Mouse (Mus musculus) neural tube, embryonic 15.5 days (tissue): ENCODE data around the gene Cd300lb. TPM values are rescaled to one million over a fixed set of nuclear protein-coding genes. Genes with fewer than 3 reads are reported as not detected.

Experiments
- ATAC-seq: fragments of 200-750 bp; cut with Nextera tagmentation; 2 replicates; pipeline ENCODE4 v1.8.0; 2017; ENCODE audit warnings: mild to moderate bottlenecking, moderate TSS enrichment, moderate library complexity; ENCODE audit not compliant: low FRiP score
- H3K27ac ChIP-seq: fragments of 300-500 bp; sonication (generic); replicated peaks from 2 replicates; pipeline ENCODE4 v1.5.1; 2015; ENCODE audit warnings: mild to moderate bottlenecking, inconsistent platforms
- H3K27me3 ChIP-seq: fragments of 300-500 bp; sonication (generic); replicated peaks from 2 replicates; pipeline ENCODE4 v1.6.1; 2015; ENCODE audit warnings: inconsistent platforms
- H3K36me3 ChIP-seq: fragments of 300-500 bp; sonication (generic); 2 replicates; pipeline ENCODE4 v1.6.1; 2015; ENCODE audit warnings: inconsistent platforms
- H3K4me1 ChIP-seq: fragments of 300-500 bp; sonication (generic); 2 replicates; pipeline ENCODE4 v1.6.1; 2015; ENCODE audit warnings: inconsistent platforms
- H3K4me2 ChIP-seq: fragments of 300-500 bp; sonication (generic); 2 replicates; pipeline ENCODE4 v1.6.1; 2015; ENCODE audit warnings: inconsistent platforms, mild to moderate bottlenecking, moderate library complexity
- H3K4me3 ChIP-seq: fragments of 300-500 bp; sonication (generic); replicated peaks from 2 replicates; pipeline ENCODE4 v1.5.1; 2015; ENCODE audit warnings: mild to moderate bottlenecking, inconsistent platforms
- H3K9ac ChIP-seq: fragments of 300-500 bp; sonication (generic); replicated peaks from 2 replicates; pipeline ENCODE4 v1.6.1; 2015; ENCODE audit warnings: mild to moderate bottlenecking, inconsistent platforms
- H3K9me3 ChIP-seq: fragments of 300-500 bp; sonication (generic); replicated peaks from 2 replicates; pipeline ENCODE4 v1.6.1; 2016; ENCODE audit warnings: inconsistent platforms
- WGBS: fragments of 180-500 bp; shearing (Covaris S2); methylation state at CpG from one replicate; pipeline ENCODE4 v1.1.7; 2015; ENCODE audit warnings: mixed read lengths; 5-methylcytosine and 5-hydroxymethylcytosine counted together
- polyA plus RNA-seq: library from polyadenylated mRNA; unstranded; fragments of >200 nt; fragmentation: Nextera tagmentation; extraction: Ambion mirVana; gene quantifications from 2 replicates; pipeline ENCODE4 v1.2.1, GENCODE M21; 2015

The Cd300lb gene
- polyA plus RNA-seq, 1 experiment from 2014 or later = 0.05 TPM

DNA sequence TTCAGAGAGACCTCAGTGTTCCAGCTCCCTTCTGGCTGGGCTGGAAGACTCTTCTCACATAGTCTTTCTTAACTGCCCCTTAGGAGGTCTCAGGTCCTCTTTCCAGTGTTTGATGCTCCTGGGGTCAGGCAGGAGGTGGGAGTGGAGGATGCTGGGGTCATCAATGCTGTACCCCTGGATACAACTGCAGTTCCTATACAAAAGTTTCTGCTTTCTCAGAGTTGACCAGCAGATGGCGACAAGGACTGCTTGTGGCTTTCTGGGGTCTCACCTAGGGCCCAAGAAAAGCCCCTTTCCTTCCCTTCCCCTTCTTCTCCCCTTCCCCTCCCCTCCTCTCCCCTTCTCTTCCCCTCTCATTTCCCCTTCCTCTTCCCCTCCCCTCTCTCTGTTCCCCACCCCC is 53.6 kb downstream of the Cd300lb start:
- H3K4me2 ChIP-seq = no peak overlapping the region
- WGBS = 6% methylated on average over 1 of the region's 1 CpGs
- no peak overlapping the region for H3K9ac ChIP-seq
- no peaks in the 10 kb centered on the region for H3K9me3 ChIP-seq
- no peak overlapping the region for H3K4me3 ChIP-seq
- peaks cover 4% of the 10 kb centered on the region; the same call in 1 of the 2 replicates for H3K4me1 ChIP-seq
- ATAC-seq = no peak
- no peaks in the 10 kb centered on the region for H3K27me3 ChIP-seq
- no peaks in the 10 kb centered on the region for H3K36me3 ChIP-seq
- no peak overlapping the region for H3K27ac ChIP-seq

DNA sequence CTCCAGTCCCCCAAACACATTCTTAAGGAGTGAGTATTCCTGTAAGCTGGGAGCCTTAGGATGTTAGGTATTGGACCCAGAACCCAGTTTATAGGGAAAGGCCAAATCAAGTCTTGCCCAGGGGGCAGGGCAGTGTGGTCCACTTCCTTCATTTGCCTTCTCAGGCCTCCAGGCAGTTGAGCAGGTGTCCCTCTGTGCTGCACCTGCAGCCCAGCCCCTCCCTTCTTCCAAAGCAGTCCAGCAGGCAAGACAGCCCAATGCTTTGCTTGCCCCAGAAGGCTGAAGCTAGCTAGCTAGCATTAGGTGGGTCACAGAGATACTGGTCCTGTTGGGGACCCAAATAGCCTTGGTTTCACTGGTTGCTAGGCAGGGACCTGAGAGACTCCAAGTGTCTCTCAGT is 54.0 kb downstream of the Cd300lb start:
- Histone ChIP-seq H3K9ac (no peak overlapping the region), H3K4me2 (no peak overlapping the region), H3K27ac (no peak overlapping the region), H3K4me3 (no peak overlapping the region), H3K9me3 (no peaks in the 10 kb centered on the region), H3K4me1 (peaks cover 4% of the 10 kb centered on the region; the same call in 1 of the 2 replicates), H3K36me3 (no peaks in the 10 kb centered on the region), H3K27me3 (no peaks in the 10 kb centered on the region)
- ATAC-seq = no peak

DNA sequence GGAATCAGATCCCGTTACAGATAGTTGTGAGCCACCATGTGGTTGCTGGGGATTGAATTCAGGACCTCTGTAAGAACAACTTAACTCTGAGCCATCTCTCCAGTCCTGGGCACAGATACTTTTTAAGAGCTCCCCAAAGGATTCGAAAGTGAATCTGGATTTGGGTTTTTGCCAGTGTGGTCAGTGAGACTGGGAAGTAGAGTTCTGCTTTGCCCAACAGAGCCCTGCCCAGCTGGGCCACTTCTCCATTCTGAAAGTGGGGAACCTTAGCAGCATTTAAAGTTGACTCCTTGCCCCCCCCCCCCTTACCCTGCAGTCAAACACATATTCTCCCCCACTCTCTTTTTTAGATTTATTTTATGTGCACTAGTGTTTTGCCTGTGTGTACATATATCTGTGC is 54.5 kb downstream of the Cd300lb start:
- Histone ChIP-seq H3K9me3 (no peaks in the 10 kb centered on the region), H3K27me3 (no peaks in the 10 kb centered on the region), H3K9ac (no peak overlapping the region), H3K36me3 (no peaks in the 10 kb centered on the region), H3K4me1 (peaks cover 3% of the 10 kb centered on the region; the same call in 1 of the 2 replicates), H3K27ac (no peak overlapping the region), H3K4me2 (no peak overlapping the region), H3K4me3 (no peak overlapping the region)
- WGBS = 82% methylated on average over 2 of the region's 2 CpGs
- no peak for ATAC-seq

DNA sequence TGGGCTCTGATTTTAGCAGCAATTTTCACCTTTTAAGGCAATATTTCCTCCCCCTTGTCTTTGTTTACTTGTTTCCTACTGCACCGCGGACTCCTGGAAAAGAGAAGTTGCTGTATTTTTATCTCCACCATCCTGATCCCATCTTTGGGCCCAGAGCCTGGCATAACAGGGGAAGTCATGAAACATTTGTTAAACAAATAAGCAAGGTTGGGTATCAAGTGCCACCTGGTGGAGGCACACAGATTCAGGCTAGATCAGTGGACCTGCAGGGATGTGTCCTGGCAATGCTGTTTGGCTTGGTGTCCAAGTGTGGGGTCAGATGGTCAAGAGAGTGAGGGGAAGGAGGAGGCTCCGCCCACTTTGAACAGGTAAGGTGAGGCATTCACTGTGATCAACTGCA is 57.0 kb downstream of the Cd300lb start:
- Histone ChIP-seq H3K9ac (no peak overlapping the region), H3K27me3 (no peaks in the 10 kb centered on the region), H3K4me1 (peaks cover 7% of the 10 kb centered on the region), H3K36me3 (no peaks in the 10 kb centered on the region), H3K27ac (no peak overlapping the region), H3K4me2 (no peak overlapping the region), H3K4me3 (no peak overlapping the region), H3K9me3 (no peaks in the 10 kb centered on the region)
- no peak for ATAC-seq
- 63% methylated on average over 3 of the region's 3 CpGs for WGBS

DNA sequence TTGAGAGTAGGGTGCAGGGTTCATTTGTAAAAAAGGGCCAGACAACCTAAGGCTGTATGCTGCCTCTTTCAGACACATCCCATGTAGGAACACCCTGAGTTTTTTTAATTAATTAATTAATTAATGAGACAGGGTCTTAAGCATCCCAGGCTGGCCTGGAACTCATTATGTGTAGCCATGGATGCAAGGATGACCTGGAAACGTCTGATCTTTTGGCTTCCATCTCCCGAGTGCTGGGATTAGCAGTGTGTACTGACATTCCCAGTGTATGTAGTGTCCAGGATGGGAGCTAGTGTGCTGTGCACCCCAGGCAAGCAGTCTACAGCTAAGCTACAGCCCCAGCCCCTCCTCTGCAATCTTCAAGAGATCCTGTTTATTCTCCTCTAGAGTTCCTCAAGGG is 57.6 kb downstream of the Cd300lb start:
- WGBS = 40% methylated on average over 2 of the region's 2 CpGs
- H3K9me3 ChIP-seq = no peaks in the 10 kb centered on the region
- no peaks in the 10 kb centered on the region for H3K27me3 ChIP-seq
- H3K4me2 ChIP-seq = no peak overlapping the region
- no peak overlapping the region for H3K9ac ChIP-seq
- H3K27ac ChIP-seq = no peak overlapping the region
- no peak overlapping the region for H3K4me3 ChIP-seq
- ATAC-seq = no peak
- H3K36me3 ChIP-seq = no peaks in the 10 kb centered on the region
- peaks cover 7% of the 10 kb centered on the region for H3K4me1 ChIP-seq

DNA sequence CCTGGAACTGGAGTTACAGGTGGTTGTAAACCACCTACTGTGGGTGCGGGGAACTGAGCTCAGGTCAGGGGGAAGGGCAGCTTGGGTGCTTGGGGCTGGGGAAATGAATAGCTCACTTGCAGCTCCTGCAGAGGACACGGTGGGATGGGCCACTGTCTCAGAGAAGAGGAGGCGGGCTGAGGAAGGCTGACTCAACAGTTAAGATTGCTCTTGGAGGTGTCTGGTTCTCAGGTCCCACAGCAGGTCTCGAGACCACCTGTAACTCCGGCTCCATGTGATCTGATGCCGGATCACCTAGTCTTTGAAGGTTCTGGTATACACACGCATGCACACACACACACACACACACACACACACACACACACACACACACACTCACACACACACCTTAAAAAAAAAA is 58.0 kb downstream of the Cd300lb start:
- no peaks in the 10 kb centered on the region for H3K36me3 ChIP-seq
- H3K4me1 ChIP-seq = peaks cover 7% of the 10 kb centered on the region
- no peak overlapping the region for H3K4me2 ChIP-seq
- no peak for ATAC-seq
- 42% methylated on average over 7 of the region's 7 CpGs for WGBS
- no peak overlapping the region for H3K4me3 ChIP-seq
- H3K27ac ChIP-seq = no peak overlapping the region
- no peaks in the 10 kb centered on the region for H3K27me3 ChIP-seq
- no peak overlapping the region for H3K9ac ChIP-seq
- no peaks in the 10 kb centered on the region for H3K9me3 ChIP-seq

DNA sequence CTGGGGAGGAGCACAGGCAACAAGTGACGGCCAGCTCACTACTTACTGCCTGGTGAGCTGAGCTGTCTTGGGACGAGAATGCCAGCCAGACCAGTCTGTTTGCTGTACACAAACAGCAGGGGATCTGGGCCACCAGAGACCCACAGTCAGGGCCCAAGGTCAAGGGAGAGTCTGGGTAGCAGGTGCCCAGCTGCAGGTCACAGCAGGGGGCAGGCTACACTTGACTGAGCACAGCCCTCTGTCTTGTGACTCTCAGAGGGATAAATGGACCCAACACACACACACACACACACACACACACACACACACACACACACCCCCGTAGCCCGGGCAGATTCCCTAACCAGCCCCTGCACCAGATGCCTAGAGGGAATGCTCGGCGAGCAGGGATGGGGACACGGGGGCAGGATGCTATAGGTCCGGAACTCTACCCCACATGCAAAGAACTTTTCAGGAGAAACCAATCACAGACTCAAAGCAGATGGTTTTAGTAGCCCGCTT is 58.8 kb downstream of the Cd300lb start:
- ATAC-seq = no peak
- Histone ChIP-seq H3K27me3 (no peaks in the 10 kb centered on the region), H3K9me3 (no peaks in the 10 kb centered on the region), H3K4me1 (peaks cover 7% of the 10 kb centered on the region), H3K27ac (no peak overlapping the region), H3K4me2 (no peak overlapping the region), H3K4me3 (no peak overlapping the region), H3K36me3 (no peaks in the 10 kb centered on the region), H3K9ac (no peak overlapping the region)
- WGBS = 16% methylated on average over 9 of the region's 9 CpGs

DNA sequence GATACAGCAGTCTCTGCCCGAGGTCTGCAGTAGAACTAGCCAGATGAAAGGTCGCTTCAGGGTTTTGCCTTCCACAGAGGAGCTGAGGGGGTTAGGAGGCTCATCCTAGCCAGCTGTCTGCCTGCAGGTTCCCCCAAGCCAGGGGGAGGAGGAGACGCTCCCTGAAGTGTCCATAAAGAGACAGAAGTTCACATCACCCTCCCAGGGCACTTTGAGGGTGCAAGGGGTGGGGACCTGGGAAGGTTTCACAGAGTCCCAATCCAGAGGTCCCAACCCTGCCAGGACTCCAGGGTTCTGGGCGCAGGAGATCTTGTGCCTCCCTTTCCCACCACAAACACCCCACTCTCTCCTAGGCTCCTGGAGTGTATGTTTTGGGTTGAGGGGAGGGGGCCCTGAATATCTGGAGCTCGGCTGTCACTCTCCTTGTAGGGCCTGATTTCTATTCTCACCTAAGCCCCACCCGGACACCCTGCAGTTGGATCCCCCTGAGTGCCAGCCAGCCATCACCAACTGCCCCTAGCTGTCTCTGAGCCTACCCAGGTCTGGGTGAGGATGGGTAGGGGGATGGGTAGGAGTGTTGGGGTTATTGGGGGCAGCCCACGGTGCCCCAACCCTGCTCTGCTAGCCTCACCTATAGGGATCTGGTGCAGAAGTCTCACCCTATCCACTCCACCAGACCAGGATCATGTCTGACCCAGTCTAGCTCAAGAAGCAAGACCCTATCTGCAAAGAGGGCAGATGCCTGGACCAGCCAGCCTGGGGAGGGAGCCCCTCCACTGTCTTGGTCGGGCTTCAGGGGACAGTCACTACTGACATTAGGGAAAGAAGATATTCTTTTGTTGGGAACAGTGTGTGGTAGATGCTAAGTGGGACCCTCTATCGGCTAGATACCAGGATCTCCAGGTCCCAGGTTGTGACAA is 59.7 kb downstream of the Cd300lb start:
- 62% methylated on average over 9 of the region's 9 CpGs for WGBS
- no peaks in the 10 kb centered on the region for H3K27me3 ChIP-seq
- peaks cover 7% of the 10 kb centered on the region for H3K4me1 ChIP-seq
- no peaks in the 10 kb centered on the region for H3K9me3 ChIP-seq
- no peak overlapping the region for H3K9ac ChIP-seq
- H3K36me3 ChIP-seq = no peaks in the 10 kb centered on the region
- H3K27ac ChIP-seq = no peak overlapping the region
- no peak for ATAC-seq
- no peak overlapping the region for H3K4me3 ChIP-seq
- no peak overlapping the region for H3K4me2 ChIP-seq

DNA sequence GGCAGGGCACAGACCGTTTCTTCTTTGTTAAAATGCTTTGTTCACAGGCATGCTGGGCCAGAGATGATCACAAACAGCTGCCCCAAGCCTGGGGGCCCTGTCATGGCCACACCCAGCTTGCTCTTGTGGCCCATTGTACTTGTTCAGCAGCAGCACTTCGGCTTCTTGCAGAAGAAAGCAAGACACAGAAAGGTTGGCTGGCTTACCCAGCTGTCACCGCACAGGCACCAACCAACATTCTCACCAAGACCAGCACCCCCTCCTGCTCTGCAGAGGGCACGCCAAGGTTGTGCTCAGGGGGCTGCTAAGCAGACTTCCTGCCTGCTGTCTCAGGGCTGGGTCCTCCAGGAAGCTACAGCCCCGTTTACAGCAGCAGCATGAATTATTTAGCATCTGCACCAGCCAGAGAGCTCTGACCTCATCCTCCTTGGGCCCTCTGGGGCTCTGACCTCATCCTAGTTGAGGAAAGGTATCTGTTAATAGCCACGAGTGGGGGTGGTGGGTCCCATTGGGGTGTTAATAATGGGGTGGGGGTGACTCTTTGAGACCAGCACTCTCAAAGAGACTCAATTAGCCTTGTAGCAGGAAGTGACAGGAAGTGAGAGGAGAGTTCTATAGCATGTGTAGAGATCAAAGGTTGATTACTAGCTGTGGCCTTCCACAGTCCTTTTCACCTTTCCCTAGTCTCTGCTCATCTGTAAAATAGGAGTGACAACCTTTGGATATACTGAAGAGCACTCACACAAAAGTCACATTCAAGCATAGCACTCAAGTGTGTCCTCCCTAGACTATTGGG is 61.0 kb downstream of the Cd300lb start:
- WGBS = 5% methylated on average over 6 of the region's 6 CpGs
- no peak overlapping the region; the same call in 1 of the 2 replicates for H3K27ac ChIP-seq
- no peak for ATAC-seq
- no peak overlapping the region for H3K4me3 ChIP-seq
- H3K4me2 ChIP-seq = no peak overlapping the region
- no peaks in the 10 kb centered on the region for H3K36me3 ChIP-seq
- no peaks in the 10 kb centered on the region for H3K9me3 ChIP-seq
- no peak overlapping the region for H3K9ac ChIP-seq
- peaks cover 7% of the 10 kb centered on the region for H3K4me1 ChIP-seq
- H3K27me3 ChIP-seq = no peaks in the 10 kb centered on the region
